Mouse (Mus musculus) retina, embryonic 14.5 days (tissue): Measurements from ENCODE around the gene Defb35.
"Not testable (repeated sequence)": the region's sequence is repeated elsewhere in the genome, so short reads cannot be mapped to it uniquely, and the experiment has no call there.

Experiments
- DNase-seq: peaks from one replicate; pipeline ENCODE4 v3.0.0-alpha.2; 2015; ENCODE audit warnings: low spot score

Defb35 gene

DNA sequence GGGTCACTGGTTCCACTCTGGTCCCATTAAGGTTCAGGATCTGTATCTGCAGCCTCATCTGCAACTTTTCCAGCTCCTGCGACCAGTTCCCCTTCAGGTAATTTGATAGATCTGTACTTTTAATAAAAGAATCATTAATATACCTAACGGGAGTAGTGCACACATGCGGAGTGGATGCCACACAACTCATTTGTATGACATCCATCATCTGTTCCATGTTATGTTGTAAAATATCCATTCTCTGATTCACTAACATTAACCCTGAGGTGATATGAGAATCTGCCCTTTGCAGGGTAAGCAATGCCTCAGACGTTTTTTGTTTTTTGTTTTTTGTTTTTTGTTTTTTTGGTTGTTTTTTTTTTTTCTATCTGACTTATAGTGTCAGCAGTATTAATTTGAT lies at the start of gene Defb35:
TSS of gene Defb35 (plus strand) at position 301 of the 400 bp plus-strand sequence.
- not testable (repeated sequence) for DNase-seq

- DNase-seq = peak; percentile 44
These were observed 31.9 kb upstream of the Defb35 start, which contains the start of gene Defb11 for GRCm38 (mm10) chr8:21906290-21906689. Gene Defb11, minus strand, starts transcription at chr8:21906412.

GRCm38 (mm10) chr8:21911931-21912330 lies 26.2 kb upstream of the Defb35 start:
- no peak for DNase-seq

GRCm38 (mm10) chr8:21912554-21912953 lies 25.6 kb upstream of the Defb35 start:
- DNase-seq = no peak

DNA sequence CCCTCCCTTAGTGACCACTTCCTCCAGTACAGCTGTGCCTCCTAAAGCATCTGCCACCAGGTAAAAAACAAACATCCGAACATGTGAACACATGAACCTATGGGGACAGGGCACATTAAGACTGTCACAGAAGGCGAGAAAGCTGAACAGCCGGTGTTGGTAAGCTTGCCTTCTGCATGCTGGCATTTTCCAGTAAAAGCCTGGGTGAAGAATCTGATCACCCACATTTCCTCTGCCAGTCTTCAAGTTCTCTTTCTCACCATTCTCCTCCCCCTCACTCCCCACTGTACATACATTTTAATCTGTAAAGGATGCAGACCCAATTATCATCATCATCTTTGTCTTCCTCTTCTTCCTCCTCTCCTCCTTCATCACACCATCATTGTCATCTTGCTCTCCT lies 22.5 kb upstream of the Defb35 start:
- no peak for DNase-seq

DNA sequence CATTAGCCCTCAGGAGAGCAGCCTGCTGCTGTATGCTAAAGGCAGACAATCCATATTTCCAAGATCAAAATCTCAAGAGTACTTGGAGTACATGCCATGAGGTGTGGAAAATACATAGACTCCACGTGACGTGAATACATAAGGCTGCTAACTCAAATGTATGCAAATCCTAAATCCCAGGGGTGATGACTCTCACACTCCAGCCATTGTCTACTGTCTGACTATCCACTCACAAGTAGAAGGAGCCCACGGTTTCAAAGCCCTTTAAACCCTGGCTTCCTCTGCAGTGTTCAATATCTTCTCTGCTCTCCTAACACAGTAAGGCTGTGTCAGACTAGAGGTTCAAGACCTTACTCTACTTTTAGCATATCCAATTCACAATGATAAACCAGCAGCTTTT lies 7.4 kb upstream of the Defb35 start:
- DNase-seq = not testable (repeated sequence)

- DNase-seq = no peak
These were observed 5.5 kb upstream of the Defb35 start, which contains the start of gene Defb15 for GRCm38 (mm10) chr8:21932610-21933009. Gene Defb15, minus strand, starts transcription at chr8:21932710.

DNA sequence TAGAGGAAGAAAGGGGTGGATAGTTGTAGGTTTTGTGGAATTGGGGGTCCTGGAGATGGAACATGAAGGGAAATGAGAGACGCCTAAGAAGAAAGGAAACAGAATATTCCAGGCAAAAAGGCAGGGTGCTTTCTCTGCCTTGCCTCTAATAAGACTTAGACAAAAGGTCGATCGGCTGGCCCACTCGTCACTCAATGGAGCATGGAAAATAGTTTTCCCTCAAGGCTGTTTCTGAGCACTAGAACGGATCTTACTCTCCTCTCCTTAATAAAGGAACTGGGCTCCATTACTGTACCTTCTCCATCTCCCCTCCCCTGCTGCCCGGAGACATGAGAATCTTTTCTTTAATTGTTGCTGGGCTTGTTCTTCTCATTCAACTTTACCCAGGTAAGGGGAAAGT lies 8.3 kb downstream of the Defb35 start, which contains the start of gene Defb13:
TSS of gene Defb13 (plus strand) at position 301 of the 400 bp plus-strand sequence.
- DNase-seq = peak; percentile 13

DNA sequence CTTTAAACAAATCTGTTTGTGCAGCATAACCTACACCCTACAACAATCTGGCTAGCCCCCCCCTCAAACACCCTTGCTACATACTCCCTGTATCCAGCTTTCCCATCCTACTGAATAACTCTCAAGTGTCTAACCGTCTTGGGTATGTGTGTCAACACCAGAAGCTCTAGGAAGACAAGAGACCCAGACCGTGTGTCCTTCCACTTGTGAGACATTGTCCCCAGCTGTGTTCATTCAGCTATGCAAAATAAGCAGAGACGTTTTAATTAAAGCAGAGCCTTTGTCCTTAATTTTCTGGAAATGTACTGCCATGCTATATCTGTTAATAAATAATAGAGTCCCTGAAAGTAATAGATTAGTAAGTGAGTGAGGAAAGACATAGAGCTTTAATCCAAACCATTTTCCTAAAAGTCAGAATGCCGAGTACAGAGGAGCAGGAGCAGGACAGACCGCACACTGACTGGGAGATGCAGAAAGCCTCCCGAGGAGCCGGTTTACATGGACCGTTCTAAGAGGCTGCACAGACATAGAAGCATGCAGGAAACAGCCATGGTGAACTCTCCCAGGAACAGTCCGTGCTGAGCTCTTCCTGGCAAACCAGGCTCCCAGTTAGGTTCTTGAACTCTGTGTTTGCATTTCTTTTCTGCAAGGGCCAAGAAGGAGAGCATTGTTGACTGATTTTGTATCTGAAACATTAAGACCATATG lies 9.3 kb downstream of the Defb35 start:
- peak; percentile 68 for DNase-seq

DNA sequence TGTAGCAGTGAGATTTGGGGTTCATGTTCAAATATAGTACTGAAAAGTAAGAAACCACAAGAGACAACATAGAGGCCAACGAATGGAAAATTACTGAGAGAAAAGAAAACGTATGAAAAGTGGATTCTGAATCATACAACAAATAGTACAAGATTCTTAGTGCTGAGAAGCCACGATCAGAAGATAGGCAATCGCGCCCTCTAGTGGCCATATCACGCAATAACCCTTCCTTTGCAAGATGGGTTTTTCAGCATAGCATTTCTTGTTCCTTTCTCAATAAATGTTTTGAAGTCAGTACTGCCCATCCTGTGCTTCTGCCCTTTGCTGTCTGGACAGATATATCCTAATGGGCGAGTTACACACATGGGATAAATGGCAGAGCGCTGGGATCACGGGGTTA lies 17.2 kb downstream of the Defb35 start:
- peak; percentile 82 for DNase-seq

GRCm38 (mm10) chr8:21956336-21956735 lies 18.2 kb downstream of the Defb35 start:
- no peak for DNase-seq

DNA sequence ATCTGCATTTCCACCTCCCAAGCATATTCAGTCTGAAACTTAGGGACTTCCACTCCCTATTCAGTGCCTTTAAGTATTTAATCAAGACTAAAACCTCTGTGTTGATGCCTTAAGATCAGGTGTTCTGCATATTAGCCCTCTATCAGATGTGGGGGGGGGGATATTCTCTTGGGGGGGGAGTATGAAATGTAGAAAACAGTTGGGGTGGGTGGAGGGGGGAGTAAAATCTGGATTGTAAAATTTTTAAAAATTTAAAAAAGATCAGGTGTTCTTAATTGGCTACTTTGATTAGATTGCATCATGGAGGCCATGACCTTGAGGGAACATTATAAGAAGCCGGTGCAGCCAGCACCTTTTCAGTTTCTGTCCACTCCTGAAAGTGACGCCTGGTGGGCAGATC lies 20.3 kb downstream of the Defb35 start, which contains the start of gene Fam90a1a:
TSS of gene Fam90a1a (plus strand) at position 301 of the 400 bp plus-strand sequence.
- no peak for DNase-seq

DNA sequence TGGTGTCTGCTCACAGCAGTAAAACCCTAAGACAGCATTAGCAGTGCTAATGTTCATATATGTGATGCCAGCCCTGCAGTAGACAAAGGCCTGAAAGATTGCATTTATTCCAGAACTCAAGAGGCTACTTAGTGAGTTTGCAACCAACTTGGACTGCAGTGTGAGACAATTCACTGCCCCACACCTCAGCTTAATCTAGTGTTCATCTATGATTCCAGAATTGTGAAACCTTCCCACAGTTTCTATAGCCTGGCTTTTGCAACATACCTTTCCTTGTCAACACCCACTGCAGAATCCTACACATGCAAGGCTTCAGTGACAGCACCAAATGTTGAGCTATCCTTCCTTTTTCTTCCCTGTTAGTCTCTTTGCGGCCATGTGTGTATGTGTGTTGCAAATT lies 28.5 kb downstream of the Defb35 start:
- no peak for DNase-seq

GRCm38 (mm10) chr8:21969475-21969874 lies 31.3 kb downstream of the Defb35 start, which contains the start of gene Ccdc70:
Gene Ccdc70, plus strand, starts transcription at chr8:21969775.
- no peak for DNase-seq

- DNase-seq = no peak
These were observed 40.0 kb downstream of the Defb35 start for GRCm38 (mm10) chr8:21978193-21978592.

DNA sequence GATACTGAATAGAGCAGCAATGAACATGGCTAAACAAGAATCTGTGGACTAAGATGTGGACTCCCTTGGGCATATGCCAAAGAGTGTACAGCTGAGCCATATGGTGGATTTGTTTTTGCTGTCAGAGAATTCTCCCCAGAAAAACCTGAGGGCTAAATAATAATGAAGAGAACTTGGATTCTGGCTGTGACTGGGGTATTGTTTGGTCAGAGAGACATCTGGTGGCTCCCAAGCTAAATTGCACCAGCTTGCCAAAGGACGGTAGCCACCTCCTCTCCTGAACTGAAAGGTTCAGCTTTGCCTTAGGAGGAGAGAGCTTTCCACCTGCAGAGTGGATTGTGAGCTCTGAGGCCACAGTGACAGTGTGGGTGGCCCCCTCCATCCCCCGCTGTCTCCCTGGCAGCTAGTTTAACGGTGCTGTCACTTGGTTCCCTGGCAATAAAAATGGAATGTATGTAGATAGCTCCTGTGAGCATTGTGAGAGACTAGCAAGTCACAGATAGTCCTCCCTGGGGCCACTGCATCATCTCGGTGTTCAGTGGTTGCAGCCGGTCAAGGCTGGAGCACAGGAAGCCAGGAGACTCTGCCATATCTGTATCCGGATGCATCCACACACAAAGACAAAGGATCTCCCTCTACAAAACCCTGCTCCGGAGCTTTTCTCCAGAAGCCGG lies 43.6 kb downstream of the Defb35 start:
- DNase-seq = peak; percentile 63
